Mouse (Mus musculus) embryonic facial prominence, embryonic 14.5 days (tissue): ENCODE measurements at regions not wholly inside any gene's neighbourhood (a gene's known extent, or its start where the extent isn't known, plus 50 kb on each side); places are given as distances from the start of the nearest gene placed in this dataset.

Experiments
- ATAC-seq: fragments of 200-750 bp; cut with Nextera tagmentation; 2 replicates; pipeline ENCODE4 v1.8.0; 2017; ENCODE audit warnings: low read depth, moderate number of reproducible peaks, moderate TSS enrichment
- DNase-seq: peaks from one replicate; pipeline ENCODE4 v3.0.0-alpha.2; 2015; ENCODE audit warnings: low spot score
- H3K27ac ChIP-seq: fragments of 300-500 bp; sonication (generic); replicated peaks from 2 replicates; pipeline ENCODE4 v1.5.1; 2014; ENCODE audit warnings: low read depth, mild to moderate bottlenecking, low read length, moderate library complexity
- H3K27me3 ChIP-seq: fragments of 300-500 bp; sonication (generic); replicated peaks from 2 replicates; pipeline ENCODE4 v1.6.1; 2014; ENCODE audit warnings: low read length; ENCODE audit not compliant: control insufficient read depth, insufficient read depth
- H3K36me3 ChIP-seq: fragments of 300-500 bp; sonication (generic); 2 replicates; pipeline ENCODE4 v1.6.1; 2014; ENCODE audit warnings: low read length, mixed read lengths; ENCODE audit not compliant: control insufficient read depth, insufficient read depth
- H3K4me1 ChIP-seq: fragments of 300-500 bp; sonication (generic); 2 replicates; pipeline ENCODE4 v1.6.1; 2014; ENCODE audit warnings: antibody characterized with exemption, low read length; ENCODE audit not compliant: control insufficient read depth, insufficient read depth
- H3K4me2 ChIP-seq: fragments of 300-500 bp; sonication (generic); 2 replicates; pipeline ENCODE4 v1.6.1; 2014; ENCODE audit warnings: low read depth, mild to moderate bottlenecking, low read length, moderate library complexity, mixed read lengths
- H3K4me3 ChIP-seq: fragments of 300-500 bp; sonication (generic); 2 replicates; pipeline ENCODE4 v1.5.1; 2014; ENCODE audit warnings: low read depth, mild to moderate bottlenecking, low read length
- H3K9ac ChIP-seq: fragments of 300-500 bp; sonication (generic); 2 replicates; pipeline ENCODE4 v1.6.1; 2014; ENCODE audit warnings: low read depth, mild to moderate bottlenecking, low read length, moderate library complexity, mixed read lengths
- H3K9me3 ChIP-seq: fragments of 300-500 bp; sonication (generic); 2 replicates; pipeline ENCODE4 v1.6.1; 2016; ENCODE audit warnings: low read length; ENCODE audit not compliant: control insufficient read depth
- WGBS: fragments of 180-500 bp; shearing (Covaris S2); extraction: QIAGEN DNeasy Blood & Tissue Kit; methylation state at CpG from one replicate; pipeline ENCODE4 v1.1.7; 2014; 5-methylcytosine and 5-hydroxymethylcytosine counted together

DNA sequence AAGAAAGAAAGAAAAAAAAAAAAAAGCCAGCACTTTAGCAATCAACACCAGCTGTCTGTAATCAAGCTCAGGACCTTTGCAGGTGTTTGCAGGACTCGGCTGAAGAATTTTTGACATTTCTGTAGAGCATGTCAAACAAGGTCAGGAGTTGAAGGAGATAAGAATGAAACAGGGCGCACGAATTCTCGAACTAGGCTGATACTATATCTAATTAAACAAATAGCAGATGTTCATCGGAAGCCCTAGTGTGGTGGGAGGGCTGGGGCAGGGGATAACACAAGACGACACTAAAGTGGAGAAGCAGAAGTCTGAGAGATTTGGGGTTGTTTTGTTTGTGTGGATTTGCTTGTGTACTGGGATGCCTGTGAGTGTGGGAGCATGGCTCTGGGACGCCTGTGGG lies 646.9 kb downstream of the Galc start:
- Histone ChIP-seq H3K9me3 (no peaks in the 10 kb centered on the region), H3K36me3 (no peaks in the 10 kb centered on the region), H3K27ac (no peak overlapping the region), H3K9ac (no peak overlapping the region), H3K4me1 (no peaks in the 10 kb centered on the region; the same call in 1 of the 2 replicates), H3K4me2 (peak overlapping the region; percentile 41), H3K4me3 (no peak overlapping the region), H3K27me3 (no peaks in the 10 kb centered on the region)
- 14% methylated on average over 7 of the region's 7 CpGs for WGBS
- no peak for DNase-seq
- ATAC-seq: no peak
